Mouse (Mus musculus) embryo, embryonic 10.5 days (tissue): ENCODE results near the gene Ubtfl1.
"Not testable (repeated sequence)": the region's sequence is repeated elsewhere in the genome, so short reads cannot be mapped to it uniquely, and the experiment has no call there.

Experiments
- DNase-seq: peaks from one replicate; pipeline ENCODE4 v3.0.0-alpha.2; 2015; ENCODE audit warnings: low spot score

Gene Ubtfl1

GRCm38 (mm10) chr9:18404118-18404517 lies at the start of gene Ubtfl1:
Gene Ubtfl1 (plus strand): TSS chr9:18404418.
- no peak for DNase-seq

GRCm38 (mm10) chr9:18373026-18373425 lies 31.2 kb upstream of the Ubtfl1 start:
- DNase-seq = not testable (repeated sequence)

GRCm38 (mm10) chr9:18385782-18386181 lies 18.4 kb upstream of the Ubtfl1 start:
- DNase-seq = peak; percentile 32

GRCm38 (mm10) chr9:18399629-18400028 lies 4.6 kb upstream of the Ubtfl1 start:
- DNase-seq = no peak

GRCm38 (mm10) chr9:18402895-18403294 lies 1.3 kb upstream of the Ubtfl1 start, which contains the start of gene Naalad2:
Gene Naalad2 (minus strand): TSS chr9:18402995.
- not testable (repeated sequence) for DNase-seq

GRCm38 (mm10) chr9:18412371-18412770 lies 8.2 kb downstream of the Ubtfl1 start:
- DNase-seq = peak; percentile 2

GRCm38 (mm10) chr9:18430354-18430753 lies 26.1 kb downstream of the Ubtfl1 start, which contains the start of gene Mbd3l2:
Gene Mbd3l2 (plus strand): TSS chr9:18430654.
- DNase-seq = no peak

GRCm38 (mm10) chr9:18431687-18432086 lies 27.5 kb downstream of the Ubtfl1 start:
- DNase-seq = no peak

- no peak for DNase-seq
Measured at GRCm38 (mm10) chr9:18456520-18456919, 52.3 kb downstream of the Ubtfl1 start.
